Mouse (Mus musculus) lung, adult 18-20 months (tissue): ENCODE data around the gene A630095E13Rik.
"Not testable (repeated sequence)": the region's sequence is repeated elsewhere in the genome, so short reads cannot be mapped to it uniquely, and the experiment has no call there.

ENCODE experiments used
- DNase-seq, 2 experiments: peaks; one replicate each; pipeline ENCODE4 v3.0.0; 2022; ENCODE audit warnings: mixed read lengths in 2 of 2

A630095E13Rik gene

DNA sequence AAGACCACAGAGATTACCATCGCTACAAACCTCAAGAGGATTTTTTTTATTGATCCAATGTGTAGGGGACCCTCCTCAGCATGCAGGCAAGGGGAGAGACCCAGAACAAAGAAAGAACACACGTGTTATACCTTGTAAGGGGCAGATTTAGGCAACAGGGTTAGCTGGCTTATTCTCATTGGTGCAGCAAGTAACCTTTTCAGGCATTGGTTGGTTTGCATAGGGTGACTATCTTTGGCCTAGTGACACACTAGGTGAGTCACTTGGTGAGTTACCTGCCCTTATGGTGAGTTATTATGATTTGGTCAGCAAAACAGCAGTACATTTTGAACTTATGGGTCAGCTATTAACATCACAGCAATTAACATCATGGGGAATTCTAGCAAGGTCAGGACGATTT is at the start of gene A630095E13Rik:
Gene A630095E13Rik, minus strand, starts transcription at position 101 of the 400 bp plus-strand sequence.
- DNase-seq: not testable (repeated sequence)

DNA sequence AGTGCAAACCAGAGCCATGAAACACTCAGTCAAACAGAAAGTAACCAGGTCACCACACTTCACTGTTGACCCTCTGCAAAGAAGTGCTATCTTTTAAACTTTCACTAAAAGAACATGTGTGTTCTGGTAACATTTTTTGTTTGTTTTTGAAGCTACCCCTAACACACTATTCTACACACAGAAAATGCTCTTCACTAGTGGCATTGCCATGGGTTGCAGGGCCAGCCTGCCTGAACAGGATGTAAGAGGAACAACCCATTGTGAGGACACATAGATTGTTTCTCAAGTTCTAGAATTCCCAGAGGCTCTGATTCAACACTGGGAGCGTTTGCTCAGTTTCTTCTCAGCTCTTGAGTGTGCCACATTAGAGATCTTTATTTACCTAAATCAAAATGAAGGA is 49.7 kb upstream of the A630095E13Rik start, which contains the start of gene Acrv1:
Gene Acrv1, plus strand, starts transcription at position 301 of the 400 bp plus-strand sequence.
- DNase-seq: no peak

DNA sequence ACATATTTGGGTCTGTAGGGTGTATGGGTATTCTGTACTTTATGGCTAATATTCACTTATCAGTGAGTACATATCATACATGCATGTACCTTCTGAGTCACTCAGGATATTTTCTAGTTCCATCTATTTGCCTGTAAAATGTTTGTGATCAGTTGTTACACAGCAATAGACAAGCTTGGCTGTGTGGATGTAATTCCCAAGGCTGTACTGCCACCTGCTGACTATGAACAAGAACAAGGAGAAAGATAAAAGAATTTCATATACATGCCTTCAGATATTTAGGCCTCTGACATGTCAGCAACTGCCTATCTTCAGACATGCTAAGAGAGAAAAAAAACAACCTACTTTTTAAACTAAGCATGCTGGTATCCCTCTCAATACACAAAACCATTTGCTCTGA is 44.2 kb upstream of the A630095E13Rik start:
- no peak for DNase-seq

DNA sequence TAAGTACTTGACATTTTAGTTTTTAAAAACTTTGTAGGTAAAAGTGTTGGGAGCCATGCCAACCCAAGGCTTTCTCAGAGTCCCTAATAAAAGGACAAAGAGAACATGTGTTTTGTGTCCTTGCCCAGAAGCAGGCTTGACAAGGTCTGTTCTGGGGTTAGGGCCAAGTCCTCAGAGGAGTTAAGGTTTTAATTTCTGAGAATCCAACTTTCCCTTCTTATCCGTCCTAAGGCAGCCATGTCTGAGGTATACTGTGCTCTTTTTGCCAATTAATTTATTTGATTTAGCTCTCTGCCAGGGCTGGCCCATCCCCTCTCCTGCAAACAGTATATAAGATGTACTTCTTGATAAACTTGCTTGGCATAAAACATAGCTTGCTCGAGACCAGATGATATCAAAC is 38.2 kb upstream of the A630095E13Rik start:
- peak in 1 of 2 experiments; percentile 0 for DNase-seq
